Mouse (Mus musculus) heart, postnatal 0 days (tissue): ENCODE results near the gene Adgrg5.

Experiments used
- CTCF ChIP-seq: IDR thresholded peaks from 2 replicates; pipeline ENCODE4 v1.5.1; 2016; ENCODE audit warnings: antibody characterized with exemption, control low read depth, low read depth
- EP300 ChIP-seq: IDR thresholded peaks from 2 replicates; pipeline ENCODE4 v1.6.1; 2016; ENCODE audit warnings: antibody characterized with exemption, low read depth

GRCm38 (mm10) chr8:94919256-94919655 is 4.2 kb upstream of the Adgrg5 start:
- no peak for TF ChIP-seq CTCF
- no peak for TF ChIP-seq EP300
